Mouse (Mus musculus) adrenal gland (tissue): ENCODE measurements around the gene Scyl1.

Experiments used
- intact Hi-C: fragments of 180-260 bp; cut with DNase I; formaldehyde crosslinking; loops from one replicate; pipeline ENCODE4 v1.15.1; 2025

Scyl1 gene

GRCm38 (mm10) chr19:5789066-5789465, 17.8 kb upstream of the Scyl1 start:
- intact Hi-C loops = loop anchor here (5.0 to 10.0 kb wide), 2 partner anchors 168 to 264 kb away; no protein-coding TSS in a partner anchor

GRCm38 (mm10) chr19:5788620-5789019, 17.4 kb upstream of the Scyl1 start:
- intact Hi-C loops = loop anchor here (5.0 to 10.0 kb wide), 2 partner anchors 169 to 264 kb away; no protein-coding TSS in a partner anchor

- intact Hi-C loops = loop anchor here (5.0 to 10.0 kb wide), 2 partner anchors 169 to 263 kb away; no protein-coding TSS in a partner anchor
Observed at GRCm38 (mm10) chr19:5787920-5788319, 16.7 kb upstream of the Scyl1 start.

GRCm38 (mm10) chr19:5787128-5787635, 16.0 kb upstream of the Scyl1 start:
- intact Hi-C loops = loop anchor here (5.0 to 10.0 kb wide), 2 partner anchors 170 to 262 kb away; no protein-coding TSS in a partner anchor

- intact Hi-C loops = loop anchor here (5.0 to 10.0 kb wide), 2 partner anchors 171 to 262 kb away; no protein-coding TSS in a partner anchor
Observed at GRCm38 (mm10) chr19:5786441-5787114, 15.4 kb upstream of the Scyl1 start.

- intact Hi-C loops = loop anchor here (5.0 to 10.0 kb wide), 2 partner anchors 172 to 260 kb away; no protein-coding TSS in a partner anchor
Observed at GRCm38 (mm10) chr19:5784958-5785577, 13.8 kb upstream of the Scyl1 start.

- intact Hi-C loops = loop anchor here (10.0 kb wide), 1 partner anchor 257 kb away; no protein-coding TSS in a partner anchor
Observed at GRCm38 (mm10) chr19:5782121-5782520, 10.9 kb upstream of the Scyl1 start.

- intact Hi-C loops = loop anchor here (2.0 to 10.0 kb wide), 2 partner anchors 71 to 257 kb away; no protein-coding TSS in a partner anchor
Observed at GRCm38 (mm10) chr19:5781532-5781931, 10.3 kb upstream of the Scyl1 start.

- intact Hi-C loops = loop anchor here (2.0 to 10.0 kb wide), 2 partner anchors 69 to 255 kb away; no protein-coding TSS in a partner anchor
Observed at GRCm38 (mm10) chr19:5780203-5780602, 9.0 kb upstream of the Scyl1 start.

- intact Hi-C loops = loop anchor here (5.0 kb wide), 2 partner anchors 51 to 131 kb away; partner anchors contain the start of genes Ehbp1l1 and Fam89b
Observed at GRCm38 (mm10) chr19:5778312-5778711, 7.1 kb upstream of the Scyl1 start.

GRCm38 (mm10) chr19:5777387-5778032, 6.3 kb upstream of the Scyl1 start:
- intact Hi-C loops = loop anchor here (5.0 kb wide), 2 partner anchors 50 to 130 kb away; partner anchors contain the start of genes Ehbp1l1 and Fam89b

GRCm38 (mm10) chr19:5770311-5770710, 908 bp downstream of the Scyl1 start:
- intact Hi-C loops = no loop called here

GRCm38 (mm10) chr19:5767271-5767670, 3.9 kb downstream of the Scyl1 start:
- intact Hi-C loops = no loop called here

- intact Hi-C loops = no loop called here
Observed at GRCm38 (mm10) chr19:5763163-5763562, 8.1 kb downstream of the Scyl1 start.

- intact Hi-C loops = no loop called here
Observed at GRCm38 (mm10) chr19:5758878-5759403, 12.3 kb downstream of the Scyl1 start.

- intact Hi-C loops = no loop called here
Observed at GRCm38 (mm10) chr19:5756991-5757636, 14.1 kb downstream of the Scyl1 start.

- intact Hi-C loops = no loop called here
Observed at GRCm38 (mm10) chr19:5756321-5756985, 14.8 kb downstream of the Scyl1 start.

GRCm38 (mm10) chr19:5751742-5752141, 19.5 kb downstream of the Scyl1 start:
- intact Hi-C loops = no loop called here

- intact Hi-C loops = no loop called here
Observed at GRCm38 (mm10) chr19:5750951-5751350, 20.3 kb downstream of the Scyl1 start.

- intact Hi-C loops = no loop called here
Observed at GRCm38 (mm10) chr19:5749476-5749875, 21.7 kb downstream of the Scyl1 start.
